Mouse (Mus musculus): ENCODE data around the gene Pou3f3.

DNA sequence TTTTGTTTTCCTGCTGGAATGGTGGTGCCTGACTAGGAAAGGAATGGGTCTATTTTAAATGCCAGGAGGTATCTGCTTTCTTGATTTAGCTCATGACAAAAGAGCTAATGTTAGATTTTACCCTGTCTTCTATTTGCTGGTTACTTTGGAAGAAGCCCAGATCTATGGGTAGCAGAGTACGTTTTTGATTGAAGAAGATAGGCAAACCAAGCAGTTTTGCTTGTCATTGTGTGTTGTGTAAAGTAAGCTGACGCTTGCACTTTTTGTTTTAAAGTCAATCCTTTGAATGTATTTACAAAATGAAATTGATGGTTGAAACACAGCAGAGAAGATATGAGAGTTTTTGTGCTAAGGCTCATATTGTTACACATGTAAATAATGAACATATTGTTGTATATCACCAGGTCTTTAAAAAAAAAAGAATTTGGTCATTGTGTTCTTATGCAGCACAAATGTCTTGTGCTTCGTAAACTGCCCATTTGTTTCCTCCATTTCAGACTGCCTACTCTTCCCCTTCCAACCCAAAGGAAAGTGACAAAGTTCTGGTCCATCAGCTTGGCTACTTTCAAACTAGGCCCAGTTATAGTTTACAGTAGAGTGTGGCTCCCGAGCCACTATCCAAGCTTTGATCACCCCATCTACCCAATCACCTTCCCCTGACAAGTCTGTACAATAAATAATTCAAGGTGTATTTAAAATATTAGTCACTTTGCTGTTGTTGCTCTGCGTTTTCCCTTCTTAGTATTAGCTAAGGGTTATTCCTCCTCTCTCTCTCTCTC is 6.5 kb downstream of the Pou3f3 start:
- TF ChIP-seq SRF (IDR thresholded peaks at IDR 0.05; ENCODE audit: control insufficient read depth, insufficient read length, low read depth) (no peak), TCF12 (IDR thresholded peaks at IDR 0.05; ENCODE audit: insufficient read depth, poor library complexity, severe bottlenecking) (no peak), MAX (IDR thresholded peaks at IDR 0.05; ENCODE audit: low read depth) (no peak), REST (IDR thresholded peaks at IDR 0.05; ENCODE audit: insufficient read depth, insufficient read length) (no peak), POLR2A (IDR thresholded peaks at IDR 0.05; ENCODE audit: insufficient read length, low read depth) (no peak), USF1 (IDR thresholded peaks at IDR 0.05; ENCODE audit: low read depth) (no peak), MYOD1 (IDR thresholded peaks at IDR 0.05; ENCODE audit: control insufficient read depth in 1 of 3, insufficient read length in 2 of 3, low read depth in 2 of 3) (no peak), POLR2AphosphoS2 (IDR thresholded peaks at IDR 0.05; ENCODE audit: insufficient read length, low read depth) (no peak)
